Mouse (Mus musculus): Measurements from ENCODE around the gene Cbfa2t2.

Cbfa2t2 gene

DNA sequence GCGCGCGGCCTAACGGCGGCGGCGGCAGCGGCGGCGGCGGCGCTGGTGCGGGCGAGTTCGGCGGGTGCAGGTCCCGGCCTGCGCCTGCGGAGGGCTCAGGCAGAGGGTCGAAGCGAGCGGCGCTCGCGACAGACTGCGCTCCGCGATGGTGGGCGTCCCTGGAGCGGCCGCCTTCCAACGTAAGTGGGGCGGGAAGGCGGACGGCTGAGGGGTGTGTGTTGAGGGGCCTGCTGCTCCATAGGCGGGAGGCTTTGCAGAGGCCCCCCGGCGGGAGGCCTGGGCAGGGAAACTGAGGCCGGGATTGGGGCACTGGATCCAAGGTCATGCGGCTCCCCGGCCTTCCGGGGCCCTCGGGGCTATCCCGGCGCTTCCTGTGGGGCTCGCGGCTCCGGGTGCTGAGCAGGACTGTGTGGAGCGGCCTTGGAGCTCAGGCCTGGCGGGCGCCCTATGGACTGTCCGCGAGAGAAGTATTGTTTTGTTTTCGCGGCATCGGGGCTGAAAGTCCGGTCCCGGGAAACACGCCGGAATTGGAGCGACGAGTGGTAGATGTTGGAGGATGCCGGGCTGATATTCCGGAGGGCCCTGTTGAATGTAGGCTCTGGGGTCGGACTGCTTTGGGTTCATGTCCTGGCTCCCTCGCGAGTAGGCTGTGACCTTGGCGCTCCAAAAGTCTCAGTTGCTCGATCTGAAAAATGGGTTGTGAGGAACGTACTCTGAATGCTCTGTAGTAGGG lies at the start of gene Cbfa2t2:
Gene Cbfa2t2, plus strand, starts transcription at position 24 of the 733 bp plus-strand sequence.
- DNase-seq (ENCODE audit: low read depth), result peak; percentile 69

DNA sequence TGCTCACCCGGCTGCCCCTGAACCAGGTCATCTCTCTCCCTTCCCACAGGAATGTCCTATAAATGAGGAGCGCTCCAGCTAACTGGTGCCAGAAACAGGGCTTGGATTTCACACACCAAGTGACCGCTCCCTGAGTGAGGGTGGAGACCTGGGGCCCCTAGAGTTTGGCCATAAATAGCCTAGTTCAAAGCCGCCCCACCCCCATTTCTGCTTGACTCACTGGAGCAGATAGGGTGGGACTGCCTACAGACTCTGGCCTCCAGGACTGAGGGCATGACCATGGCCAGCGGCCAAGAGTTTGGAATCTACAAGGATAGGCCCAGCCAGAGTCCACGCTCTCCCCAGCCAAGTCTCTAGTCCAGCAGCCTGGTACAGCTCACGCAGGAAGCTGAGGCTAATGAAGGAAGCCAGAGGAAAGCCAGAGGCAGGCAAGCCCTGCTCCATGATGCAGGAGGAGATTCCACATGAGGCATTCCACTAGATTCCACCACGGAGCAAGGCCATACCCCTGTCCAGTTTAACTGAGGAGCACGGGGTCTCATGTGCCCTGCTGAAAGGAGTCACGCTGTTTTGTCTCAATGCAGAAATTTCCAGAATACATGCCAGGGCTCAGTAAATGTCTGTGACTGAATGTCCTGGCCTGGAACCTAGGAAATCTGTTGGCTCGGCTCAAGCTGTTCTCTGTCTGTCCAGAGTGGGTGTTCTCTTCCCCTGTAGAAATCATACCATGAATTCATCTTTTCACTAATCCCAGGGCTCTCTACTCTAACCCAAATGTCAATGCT lies 45.9 kb upstream of the Cbfa2t2 start:
- no peak for DNase-seq (ENCODE audit: low read depth)

- no peak for DNase-seq (ENCODE audit: low read depth)
Measured at GRCm38 (mm10) chr2:154394602-154395001, 41.7 kb upstream of the Cbfa2t2 start.

- DNase-seq (ENCODE audit: low read depth), result no peak
Measured at GRCm38 (mm10) chr2:154396529-154396928, 39.8 kb upstream of the Cbfa2t2 start.

DNA sequence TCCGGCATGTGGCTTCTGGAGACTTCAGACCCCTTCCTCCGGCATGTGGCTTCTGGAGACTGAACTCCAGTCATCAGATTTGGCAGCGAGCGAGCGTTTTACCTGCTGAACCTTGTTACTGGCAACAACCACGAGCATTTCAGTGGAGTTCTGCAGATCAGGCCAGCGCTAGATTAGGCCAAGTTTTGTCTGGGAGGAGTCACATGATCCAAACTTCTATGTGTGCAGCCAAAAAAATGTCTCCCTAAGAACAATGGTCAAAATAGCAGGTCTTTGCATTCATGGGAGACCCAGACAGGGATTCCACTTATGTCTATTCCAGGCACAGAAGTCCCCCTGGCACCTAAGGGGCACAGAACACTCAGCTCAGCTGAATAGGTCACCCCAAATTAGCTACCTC lies 38.0 kb upstream of the Cbfa2t2 start:
- no peak for DNase-seq (ENCODE audit: low read depth)

DNA sequence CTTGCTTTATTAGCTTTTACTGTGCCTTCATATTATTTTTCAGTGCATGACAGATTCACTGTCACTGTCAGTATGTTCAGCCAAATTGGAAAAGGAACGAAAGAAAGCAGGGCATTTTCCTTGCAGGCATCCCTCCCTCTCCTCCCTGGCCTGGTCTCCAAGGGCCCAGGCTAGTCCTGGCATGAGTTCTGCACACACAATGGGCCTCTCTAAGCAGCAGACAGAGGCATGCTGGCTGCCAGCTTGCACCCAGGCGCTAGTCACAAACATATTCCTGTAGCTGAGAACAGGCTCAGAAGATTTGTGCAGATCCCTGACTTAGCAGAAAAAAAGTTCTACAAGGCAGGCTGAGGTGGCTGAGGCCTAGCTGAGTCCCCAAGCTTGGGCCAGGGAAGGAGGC lies 37.0 kb upstream of the Cbfa2t2 start:
- DNase-seq (ENCODE audit: low read depth), result no peak

GRCm38 (mm10) chr2:154401976-154402375 lies 34.3 kb upstream of the Cbfa2t2 start:
- no peak for DNase-seq (ENCODE audit: low read depth)

DNA sequence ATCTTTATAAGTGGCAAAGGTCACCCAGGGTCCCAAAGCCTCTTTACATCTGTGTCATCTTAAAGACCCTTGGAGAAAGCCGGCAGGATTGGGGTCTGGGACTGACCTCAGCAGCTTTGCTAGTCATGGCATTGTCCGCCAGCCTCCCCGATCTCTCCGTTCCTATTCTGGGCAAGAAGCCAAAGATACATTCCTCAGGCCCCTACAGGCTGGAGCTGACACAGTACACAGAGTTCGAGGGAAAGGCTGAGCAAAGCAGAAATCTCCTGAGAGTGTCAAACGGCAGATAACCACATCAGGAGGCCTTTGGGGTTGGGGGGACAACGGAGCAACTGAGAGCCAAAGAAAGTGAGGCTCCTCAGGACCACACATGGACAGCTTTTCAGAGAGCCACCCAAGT lies 33.5 kb upstream of the Cbfa2t2 start:
- no peak for DNase-seq (ENCODE audit: low read depth)

GRCm38 (mm10) chr2:154405447-154405994 lies 30.8 kb upstream of the Cbfa2t2 start:
- DNase-seq (ENCODE audit: low read depth), result no peak

DNA sequence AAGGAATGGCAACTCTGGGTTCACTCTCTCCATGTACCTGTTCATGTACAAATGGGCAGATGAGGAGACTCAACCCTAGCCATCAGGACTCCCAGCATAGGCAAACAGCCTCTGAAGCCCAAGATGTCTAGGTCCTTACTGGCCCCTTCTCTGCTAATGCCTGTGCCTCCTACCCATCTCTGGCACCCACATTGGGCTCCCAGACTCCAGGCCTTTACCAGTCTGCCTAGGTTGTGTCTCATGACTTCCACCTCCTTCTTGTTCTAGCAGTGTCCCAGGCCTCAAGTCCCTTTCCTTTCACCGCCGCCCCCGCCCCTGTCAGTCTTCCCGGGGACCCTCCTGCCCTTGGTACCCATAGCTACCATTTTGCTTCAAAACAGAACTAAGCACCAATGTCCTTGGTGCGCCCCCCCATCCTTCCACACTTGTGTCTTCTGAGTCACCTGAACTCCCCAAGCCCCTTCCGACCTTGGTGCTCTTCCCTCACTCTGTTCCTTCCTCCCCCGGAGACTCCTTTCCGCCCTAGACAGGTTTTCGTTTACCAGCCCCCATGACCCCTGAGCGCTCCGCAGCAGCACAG lies 29.1 kb upstream of the Cbfa2t2 start:
- DNase-seq (ENCODE audit: low read depth), result no peak

DNA sequence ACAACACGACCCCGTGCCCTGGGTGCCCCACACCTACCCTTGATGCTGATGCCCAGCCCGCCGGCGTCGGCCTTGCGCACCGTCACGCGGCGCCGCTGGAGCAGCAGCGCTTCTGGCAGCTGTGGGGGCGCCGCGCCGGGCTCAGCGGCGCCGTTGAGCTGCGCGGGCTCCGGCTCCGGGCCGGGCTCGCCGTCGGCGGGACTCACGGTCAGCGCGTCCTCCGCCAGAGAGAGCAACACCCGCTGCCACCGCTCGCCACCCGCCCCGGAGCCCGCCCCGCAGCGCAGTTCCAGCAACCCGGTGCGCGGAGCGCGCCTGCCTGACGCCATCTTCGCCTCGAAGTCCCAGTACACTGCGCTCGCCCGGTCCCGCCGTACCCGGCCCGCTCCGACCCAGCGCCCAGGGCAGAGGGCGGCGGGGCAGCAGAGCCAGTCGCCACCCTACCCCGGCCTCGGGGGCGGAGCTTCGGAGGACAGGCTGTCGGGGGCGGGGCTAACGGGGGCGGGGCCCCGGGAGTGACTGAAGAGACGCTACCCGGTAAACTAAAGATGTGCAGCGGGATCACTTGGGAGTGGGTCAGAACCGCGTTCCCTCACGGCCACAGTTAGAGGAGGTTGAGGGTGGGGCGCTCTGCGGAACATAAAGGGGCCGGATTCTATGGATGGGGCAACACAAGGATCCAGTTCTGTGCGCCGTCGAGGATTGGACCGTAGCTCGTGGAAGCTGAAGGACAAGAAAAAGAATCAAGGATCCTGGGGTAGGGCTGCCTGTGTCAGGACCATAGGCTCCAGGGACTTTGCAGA lies 28.4 kb upstream of the Cbfa2t2 start, which contains the start of gene Snta1:
Gene Snta1, minus strand, starts transcription at position 457 of the 803 bp plus-strand sequence.
- peak; percentile 88 for DNase-seq (ENCODE audit: low read depth)

- no peak for DNase-seq (ENCODE audit: low read depth)
Measured at GRCm38 (mm10) chr2:154410355-154410754, 25.9 kb upstream of the Cbfa2t2 start.

DNA sequence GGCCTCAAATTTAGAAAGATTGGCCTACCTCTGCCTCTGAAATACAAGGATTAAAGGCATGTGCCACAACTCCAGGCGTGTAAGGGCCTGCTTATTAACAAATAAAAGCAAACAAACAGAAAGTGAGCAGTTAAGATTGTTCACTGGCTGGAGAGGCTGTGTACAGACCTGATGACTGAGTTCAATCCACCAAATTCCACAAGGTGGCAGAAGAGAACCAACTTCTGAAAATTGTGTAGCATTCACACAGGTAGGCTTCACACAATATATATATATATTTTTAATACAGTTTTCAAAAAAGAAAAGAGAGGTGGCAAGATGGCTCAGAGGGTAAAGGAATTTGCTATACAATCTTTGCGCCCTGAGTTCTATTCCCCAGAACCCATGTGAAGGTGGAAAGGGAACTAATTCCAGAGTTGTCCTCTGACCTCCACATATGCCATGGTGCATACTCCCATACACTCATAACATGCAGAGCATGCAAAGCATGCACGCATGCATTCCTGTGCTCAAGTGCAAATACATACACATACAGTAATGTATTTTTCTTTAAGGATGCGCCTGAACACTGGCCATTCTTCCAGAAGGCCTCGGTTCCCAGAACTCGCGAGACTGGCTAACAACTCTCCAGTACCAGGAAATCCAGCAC lies 24.1 kb upstream of the Cbfa2t2 start:
- peak; percentile 71 for DNase-seq (ENCODE audit: low read depth)

GRCm38 (mm10) chr2:154417107-154417506 lies 19.2 kb upstream of the Cbfa2t2 start:
- DNase-seq (ENCODE audit: low read depth), result peak; percentile 64

- no peak for DNase-seq (ENCODE audit: low read depth)
Measured at GRCm38 (mm10) chr2:154418001-154418400, 18.3 kb upstream of the Cbfa2t2 start.

GRCm38 (mm10) chr2:154419631-154420515 lies 16.4 kb upstream of the Cbfa2t2 start:
- no peak for DNase-seq (ENCODE audit: low read depth)

- no peak for DNase-seq (ENCODE audit: low read depth)
Measured at GRCm38 (mm10) chr2:154420942-154421731, 15.1 kb upstream of the Cbfa2t2 start.

GRCm38 (mm10) chr2:154422181-154422580 lies 14.1 kb upstream of the Cbfa2t2 start:
- DNase-seq (ENCODE audit: low read depth), result no peak

- DNase-seq (ENCODE audit: low read depth), result no peak
Measured at GRCm38 (mm10) chr2:154423548-154423947, 12.7 kb upstream of the Cbfa2t2 start.

Measured in induced T-regulatory cell, adult 2 months (primary cell).